In the genomic region with DNA sequence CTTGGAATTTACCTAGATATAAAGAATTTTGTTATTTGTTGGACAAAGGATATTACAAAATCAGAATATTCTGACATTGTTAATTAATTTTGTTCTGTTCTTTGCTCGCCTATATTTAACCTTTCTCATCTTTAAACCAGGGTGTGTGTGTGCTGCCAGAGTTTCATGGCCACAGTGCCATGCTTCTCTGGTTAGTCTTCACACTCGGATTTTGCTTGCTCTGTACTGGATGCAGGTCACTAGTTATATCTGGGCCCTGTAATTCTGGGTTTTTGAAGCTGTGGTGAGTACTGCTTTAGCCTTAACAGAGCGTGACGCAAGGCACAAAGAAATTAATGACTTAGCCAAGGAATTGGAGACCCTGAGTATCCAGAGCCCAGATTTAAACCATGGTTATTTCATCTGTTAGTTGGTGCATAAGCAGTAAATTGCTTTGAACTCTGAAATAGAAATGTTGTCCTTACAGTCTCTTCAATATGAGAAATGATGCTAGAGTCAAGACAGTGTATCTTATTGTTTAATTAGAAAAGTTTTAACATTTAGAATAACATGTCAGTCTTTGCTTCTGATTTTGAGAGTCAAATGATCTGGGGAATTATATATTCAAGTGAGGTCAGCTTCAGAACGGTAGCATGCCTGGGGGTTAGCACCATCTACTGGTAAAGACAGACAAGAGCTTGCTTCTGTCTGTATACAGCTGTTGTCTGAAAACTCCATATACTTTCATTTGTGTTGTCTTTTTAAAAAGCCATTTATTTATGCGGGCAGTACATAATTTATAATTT, we compare ENCODE assay signal across 9 mouse cellular contexts. TPM values are rescaled to one million over a fixed set of nuclear protein-coding genes. Genes with fewer than 3 reads are reported as not detected.
A peak's percentile ranks its signal among the peaks of the same experiment; 100 is the strongest.
DNase-seq lines count a peak whose midpoint lies in the region; ATAC-seq and TF ChIP-seq lines count a peak whose summit lies in the region.
"Had no signal": no experiment of that assay in that cellular context is flagged by ENCODE, and none has a peak within 500 bp of the region (broad histone marks: within the 10 kb centered on the region; RNA-seq: fewer than 3 reads in every experiment).

No protein-coding gene starts in this region.

- H3K27me3 ChIP-seq in spleen, adult 2 months (ENCODE audit: control insufficient read depth, insufficient read depth, low read length), result no peaks in the 10 kb centered on the region
- H3K27me3 ChIP-seq in midbrain, embryonic 13.5 days, result no peaks in the 10 kb centered on the region

- 0 out of 2 replicates have a peak overlapping the region, but pooled peaks have one; percentile 7 for H3K9ac ChIP-seq in midbrain, embryonic 13.5 days (replicated peaks)

- H3K4me1 ChIP-seq in spleen, adult 2 months (ENCODE audit: control insufficient read depth, insufficient read depth, insufficient read length), result no peaks in the 10 kb centered on the region
- H3K4me1 ChIP-seq in midbrain, embryonic 13.5 days (replicated peaks), result peaks cover 12% of the 10 kb centered on the region; the same call in 1 of the 2 replicates

- no peak overlapping the region for H3K27ac ChIP-seq in spleen, adult 2 months (ENCODE audit: insufficient read depth, low read length)
- H3K27ac ChIP-seq in midbrain, embryonic 13.5 days, result 0 out of 2 replicates have a peak overlapping the region, but pooled peaks have one; percentile 44

- 66% methylated on average over 6 of the region's 6 CpGs for WGBS in spleen, adult 2 months
- 26% methylated on average over 6 of the region's 6 CpGs for WGBS in midbrain, embryonic 13.5 days

- no peak for TF ChIP-seq POLR2A in spleen, adult 2 months (IDR thresholded peaks at IDR 0.05; ENCODE audit: low read depth, low read length)

- H3K9me3 ChIP-seq in midbrain, embryonic 13.5 days, result no peaks in the 10 kb centered on the region

- H3K36me3 ChIP-seq in spleen, adult 2 months (ENCODE audit: control insufficient read depth, insufficient read depth, low read length), result no peaks in the 10 kb centered on the region; the same call in 1 of the 2 replicates
- 0 out of 2 replicates have a peak, but pooled peaks cover 2% of the 10 kb centered on the region for H3K36me3 ChIP-seq in midbrain, embryonic 13.5 days

- no peak overlapping the region for H3K4me3 ChIP-seq in spleen, adult 2 months (ENCODE audit: extremely low read depth, insufficient read depth, insufficient read length)
- no peak overlapping the region for H3K4me3 ChIP-seq in midbrain, embryonic 13.5 days (replicated peaks)
- H3K4me3 ChIP-seq: myocyte had no signal

- peak; percentile 34; the same call in 1 of the 2 replicates for TF ChIP-seq CTCF in spleen, adult 2 months (IDR thresholded peaks at IDR 0.05; ENCODE audit: extremely low read depth, insufficient read depth, insufficient read length, insufficient replicate concordance)

- DNase-seq in frontal cortex, postnatal 10 days (ENCODE audit: low spot score in 2 of 2), result no peak
- DNase-seq in spleen, adult 2 months (ENCODE audit: low read depth in 1 of 2, low spot score in 2 of 2), result peak; percentile 26 to 31
- no peak for DNase-seq in spleen, postnatal 14 days (ENCODE audit: low spot score in 2 of 2)
- peak; percentile 55 for DNase-seq in induced T-regulatory cell, adult 2 months (ENCODE audit: low read depth)
- no peak for DNase-seq in urinary bladder, postnatal 4 days (ENCODE audit: low spot score in 2 of 2)

- no peak overlapping the region for H3K4me2 ChIP-seq in midbrain, embryonic 13.5 days (replicated peaks)

- ATAC-seq in frontal cortex, adult (ENCODE audit: low TSS enrichment), result peak; percentile 87
- peak; percentile 77; the same call in 1 of the 2 replicates for ATAC-seq in common myeloid progenitor, adult 5-6 weeks (replicated peaks; ENCODE audit: low read depth, poor library complexity, severe bottlenecking)
- ATAC-seq in midbrain, embryonic 13.5 days, result peak; percentile 75

RNA-seq across cellular contexts. Expression of gene Tmem38b, which starts 19.2 kb away (rescaled TPM):
- 2.5 TPM in 2 replicates for polyA plus RNA-seq in spleen, adult 2 months (2012; rRNA removed)
- 4.2 and 10.5 TPM in 2 replicates for total RNA-seq in common myeloid progenitor, adult 5-6 weeks (2017)
- polyA plus RNA-seq in midbrain, embryonic 13.5 days (2015; fragmentation: Nextera tagmentation; extraction: Ambion mirVana), result 11.1 TPM in 2 replicates

Comparison
In these comparisons a context has a peak if more than half of its experiments do, and no peak if none do; other contexts are left out.
1. DNase-seq: peak in spleen, adult 2 months (2 of 2) and induced T-regulatory cell, adult 2 months (single experiment); none in frontal cortex, postnatal 10 days (0 of 2), spleen, postnatal 14 days (0 of 2) and urinary bladder, postnatal 4 days (0 of 2).
2. Peak in every context shown above with its lines, with median percentiles within 50 percentile points of each other: ATAC-seq.